Mouse (Mus musculus): Measurements from ENCODE around the gene Srgap1. TPM values are rescaled to one million over a fixed set of nuclear protein-coding genes. Genes with fewer than 3 reads are reported as not detected.

Gene Srgap1
- total RNA-seq, 1 experiment from 2014 or later: 0.14 TPM

DNA sequence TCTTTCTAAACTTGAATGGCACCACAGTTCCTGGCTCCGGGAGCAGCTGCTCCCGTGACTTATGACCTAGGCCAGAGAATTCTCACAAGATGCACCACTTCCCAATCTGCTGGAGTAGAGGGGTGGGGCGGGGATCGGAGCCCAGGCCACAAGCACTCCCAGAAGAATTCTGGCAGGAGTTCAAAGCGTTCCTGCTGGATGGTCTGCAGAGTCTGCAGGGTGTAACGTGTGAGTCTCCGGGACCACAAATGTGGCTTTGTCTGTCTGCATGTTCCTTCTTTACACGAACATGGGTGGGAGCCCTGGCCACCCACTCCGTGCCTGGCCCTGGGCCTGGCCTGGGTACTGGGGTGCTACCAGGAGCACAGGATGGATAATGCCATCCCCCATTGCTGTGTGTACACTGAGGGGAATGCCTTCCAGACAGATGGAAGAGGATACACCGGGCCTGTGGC, 28.5 kb downstream of the Srgap1 start:
- ATAC-seq (replicated peaks; ENCODE audit: low read depth, poor library complexity, severe bottlenecking): no peak

- no peak for ATAC-seq (replicated peaks; ENCODE audit: low read depth, poor library complexity, severe bottlenecking)
These were observed 29.4 kb downstream of the Srgap1 start for GRCm38 (mm10) chr10:122017743-122018142.

DNA sequence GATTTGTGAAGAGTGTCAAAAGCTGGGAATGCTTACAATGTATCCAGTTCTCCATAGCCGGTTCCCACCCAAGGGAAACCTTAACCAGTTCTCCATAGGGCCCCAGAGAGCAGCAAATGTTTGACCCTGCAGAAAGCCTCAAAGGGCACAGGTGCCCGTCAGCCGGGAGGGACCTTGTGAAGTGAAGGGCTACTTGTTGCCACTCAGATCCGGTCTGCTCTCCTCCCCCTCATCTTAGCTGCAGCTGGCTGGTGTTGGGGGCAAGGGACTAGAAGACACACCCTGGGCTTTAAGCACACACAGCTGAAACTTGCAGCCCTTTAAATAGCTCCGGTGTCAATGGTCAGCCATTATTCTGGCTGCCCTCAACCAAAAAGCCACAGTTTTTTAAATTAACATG, 30.1 kb downstream of the Srgap1 start:
- ATAC-seq (replicated peaks; ENCODE audit: low read depth, poor library complexity, severe bottlenecking): no peak

DNA sequence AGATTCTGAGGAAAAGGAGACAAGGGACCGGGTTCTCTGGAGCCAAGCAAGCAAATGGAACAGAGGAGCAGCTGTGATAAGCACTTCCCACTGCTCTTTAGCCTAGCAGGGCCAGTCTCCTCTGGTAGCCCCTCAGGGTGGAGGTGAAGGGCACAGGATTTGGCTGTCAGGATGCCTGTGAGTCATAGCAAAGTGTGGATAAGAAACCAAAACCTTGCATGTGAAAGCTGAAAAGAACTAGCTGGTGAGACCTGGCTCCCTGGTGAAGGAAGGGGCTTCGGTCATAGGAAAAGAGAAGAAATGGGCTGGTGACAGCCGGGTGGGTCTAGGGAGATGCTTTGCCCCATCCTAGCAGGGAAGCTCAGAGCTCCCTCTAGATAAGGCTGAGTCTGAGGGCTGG, 30.5 kb downstream of the Srgap1 start:
- ATAC-seq (replicated peaks; ENCODE audit: low read depth, poor library complexity, severe bottlenecking): no peak

- no peak for ATAC-seq (replicated peaks; ENCODE audit: low read depth, poor library complexity, severe bottlenecking)
These were observed 34.8 kb downstream of the Srgap1 start for GRCm38 (mm10) chr10:122012321-122012720.

DNA sequence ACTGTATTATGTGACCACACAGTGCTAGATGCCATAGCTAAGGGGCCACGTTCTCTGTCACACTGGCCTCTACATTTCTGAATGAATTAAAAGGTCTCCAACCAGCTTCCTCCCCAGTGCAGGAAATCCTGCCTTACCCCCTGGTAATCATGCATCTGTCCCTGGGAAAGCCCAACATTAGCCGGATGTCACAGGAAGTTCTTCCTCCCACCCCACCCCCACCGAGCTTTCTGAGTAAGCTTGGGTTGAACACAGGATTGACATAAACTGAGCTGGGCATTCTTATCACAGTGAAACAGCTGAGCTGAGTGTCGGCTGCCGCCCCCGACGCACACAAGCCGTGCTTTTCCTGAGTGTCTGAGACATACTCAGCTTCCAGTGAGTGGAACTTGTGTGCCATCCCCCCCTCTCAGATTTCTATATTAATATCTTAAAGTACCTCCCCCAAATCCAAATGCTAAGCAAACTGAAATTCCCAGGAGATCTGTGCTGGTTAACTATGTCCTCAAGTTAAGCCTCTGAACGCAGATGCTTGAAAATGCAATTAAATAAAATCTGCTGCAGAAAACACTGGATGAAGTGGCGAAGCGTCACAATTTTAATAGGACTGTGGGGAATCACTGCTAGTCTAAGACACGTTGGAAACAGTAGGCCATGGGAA, 38.3 kb downstream of the Srgap1 start:
- peak; percentile 84 for ATAC-seq (replicated peaks; ENCODE audit: low read depth, poor library complexity, severe bottlenecking)

- 0 out of 2 replicates have a peak, but pooled peaks have one; percentile 2 for ATAC-seq (replicated peaks; ENCODE audit: low read depth, poor library complexity, severe bottlenecking)
These were observed 38.8 kb downstream of the Srgap1 start for GRCm38 (mm10) chr10:122008370-122008730.

- no peak for ATAC-seq (replicated peaks; ENCODE audit: low read depth, poor library complexity, severe bottlenecking)
These were observed 40.5 kb downstream of the Srgap1 start for GRCm38 (mm10) chr10:122006606-122007005.

DNA sequence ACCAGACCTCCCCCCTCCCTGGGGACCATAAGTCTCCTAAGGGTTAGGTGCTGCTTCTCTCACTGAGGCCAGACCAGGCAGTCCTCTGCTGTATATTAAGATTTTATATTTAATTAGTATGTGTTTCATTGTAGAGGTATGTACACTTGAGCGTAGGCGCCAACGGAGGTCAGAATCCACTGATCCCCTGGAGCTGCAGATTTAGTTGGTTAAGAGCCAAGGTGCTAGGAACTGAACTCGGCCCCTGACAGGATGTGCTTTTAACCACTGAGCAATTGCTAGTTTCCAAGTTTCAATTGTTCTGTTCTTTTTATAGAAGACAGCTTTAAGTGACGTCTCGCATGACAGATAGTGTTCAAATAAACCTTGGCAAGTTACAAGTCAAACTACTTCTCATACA, 41.0 kb downstream of the Srgap1 start:
- no peak for ATAC-seq (replicated peaks; ENCODE audit: low read depth, poor library complexity, severe bottlenecking)

GRCm38 (mm10) chr10:122005560-122005959, 41.6 kb downstream of the Srgap1 start:
- ATAC-seq (replicated peaks; ENCODE audit: low read depth, poor library complexity, severe bottlenecking): peak; percentile 38; the same call in 1 of the 2 replicates

GRCm38 (mm10) chr10:122002930-122003329, 44.2 kb downstream of the Srgap1 start:
- no peak for ATAC-seq (replicated peaks; ENCODE audit: low read depth, poor library complexity, severe bottlenecking)

DNA sequence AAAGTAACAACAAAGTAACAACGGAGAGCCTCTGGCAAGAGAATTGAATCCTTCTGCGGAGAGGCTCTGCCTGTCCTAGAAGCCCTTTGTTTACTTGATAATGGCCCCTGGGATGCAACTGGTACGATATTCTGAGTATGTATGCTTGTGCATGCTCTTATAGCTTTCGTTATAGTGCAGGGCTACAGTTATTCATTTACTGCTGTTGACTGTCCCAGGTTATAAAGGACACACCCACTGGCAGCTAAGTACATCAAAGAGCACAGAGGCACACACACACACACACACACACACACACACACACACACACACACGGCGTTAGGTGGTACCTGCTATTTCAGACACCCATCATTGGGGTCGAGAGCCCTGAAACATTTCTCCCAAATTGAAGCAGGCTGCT, 48.3 kb downstream of the Srgap1 start:
- no peak for ATAC-seq (replicated peaks; ENCODE audit: low read depth, poor library complexity, severe bottlenecking)

DNA sequence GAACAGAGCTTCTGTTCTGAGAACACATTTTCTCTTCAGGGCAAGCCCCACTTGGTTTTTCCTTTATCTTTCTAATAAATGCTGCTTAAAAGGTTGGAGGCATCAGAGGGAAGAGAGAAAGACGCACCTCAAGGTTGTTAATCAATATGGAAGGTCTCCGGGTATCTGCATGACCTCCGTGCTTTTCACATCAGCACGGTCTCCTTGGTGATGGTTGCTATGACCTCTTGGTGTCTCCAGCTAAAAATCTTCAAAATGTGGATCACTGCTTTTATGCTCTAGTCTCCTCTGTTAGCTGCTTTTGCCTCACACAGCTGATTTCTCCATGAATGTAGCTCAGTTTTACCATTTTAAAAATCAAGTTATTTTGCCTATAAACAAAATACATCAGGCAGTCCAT, 50.6 kb downstream of the Srgap1 start:
- no peak for ATAC-seq (replicated peaks; ENCODE audit: low read depth, poor library complexity, severe bottlenecking)

- ATAC-seq (replicated peaks; ENCODE audit: low read depth, poor library complexity, severe bottlenecking): no peak
These were observed 51.7 kb downstream of the Srgap1 start for GRCm38 (mm10) chr10:121995448-121995847.

GRCm38 (mm10) chr10:121994660-121995059, 52.5 kb downstream of the Srgap1 start:
- ATAC-seq (replicated peaks; ENCODE audit: low read depth, poor library complexity, severe bottlenecking): peak; percentile 47; the same call in 1 of the 2 replicates

- ATAC-seq (replicated peaks; ENCODE audit: low read depth, poor library complexity, severe bottlenecking): no peak
These were observed 54.5 kb downstream of the Srgap1 start for GRCm38 (mm10) chr10:121992609-121993008.

DNA sequence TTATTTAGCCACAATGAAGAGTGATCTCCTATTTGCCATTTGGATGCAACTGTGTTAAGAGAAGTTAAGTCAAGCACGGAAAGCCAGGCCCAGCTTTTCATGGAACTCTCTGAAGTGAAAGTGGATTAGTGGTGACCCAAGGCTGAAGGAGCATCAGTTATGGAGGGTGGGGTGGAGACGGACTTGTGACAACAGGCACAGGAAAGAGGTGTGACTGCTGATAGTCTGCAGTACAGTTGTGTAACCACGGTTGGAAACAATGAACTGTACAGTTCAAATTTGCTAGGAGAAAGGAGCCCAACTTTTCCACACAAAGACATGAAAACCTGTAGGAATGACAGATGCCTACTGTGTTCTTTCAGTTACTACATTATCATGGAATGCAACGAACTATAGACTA, 60.1 kb downstream of the Srgap1 start:
- peak; percentile 60; the same call in 1 of the 2 replicates for ATAC-seq (replicated peaks; ENCODE audit: low read depth, poor library complexity, severe bottlenecking)

DNA sequence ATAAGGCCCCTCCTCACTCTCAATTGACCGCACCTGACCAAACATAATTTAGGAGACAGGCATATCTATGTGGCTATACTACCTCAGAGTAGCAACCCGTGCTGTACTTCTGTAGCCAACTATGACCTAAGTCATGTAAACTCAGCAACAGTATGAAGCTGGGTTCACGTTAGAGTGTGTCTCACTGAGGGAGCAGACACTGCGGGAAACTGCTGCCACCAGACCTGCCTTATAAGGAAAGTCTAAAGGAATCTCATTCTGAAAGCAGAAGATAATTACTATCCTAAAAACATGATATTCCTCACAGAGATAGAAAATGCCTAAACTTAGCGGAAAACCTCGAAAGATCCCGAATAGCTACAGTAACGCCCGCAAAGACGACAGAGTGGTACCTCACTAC, 62.2 kb downstream of the Srgap1 start:
- ATAC-seq (replicated peaks; ENCODE audit: low read depth, poor library complexity, severe bottlenecking): no peak

DNA sequence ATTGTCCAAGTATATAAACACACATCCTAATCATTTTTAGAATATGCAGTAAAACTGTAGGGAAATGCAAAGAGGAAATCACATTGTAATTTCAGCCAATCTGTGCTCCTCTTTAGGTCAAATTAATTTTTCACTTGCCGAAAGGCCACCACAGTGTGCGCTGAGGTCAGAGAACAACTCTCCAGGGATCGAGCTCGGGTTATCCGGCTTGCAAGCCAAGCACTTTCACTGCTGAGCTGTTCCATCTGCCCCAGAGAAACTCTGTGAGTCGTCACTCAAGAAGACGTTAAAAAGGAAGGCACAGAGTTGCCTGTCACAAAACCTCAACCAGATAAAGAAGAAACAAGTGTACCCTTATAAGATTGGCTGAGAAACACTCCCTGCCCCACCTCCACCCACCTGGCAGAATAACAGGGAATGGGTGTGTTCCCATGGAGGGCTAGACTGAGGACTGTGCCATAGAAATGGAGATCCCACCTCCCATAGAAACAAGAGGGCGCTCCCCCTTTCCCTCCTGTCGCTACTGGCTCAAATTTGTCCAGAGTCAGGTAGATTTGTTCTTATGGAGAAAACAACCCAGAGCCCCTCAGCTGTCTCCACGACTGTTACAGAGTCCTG, 63.0 kb downstream of the Srgap1 start:
- 0 out of 2 replicates have a peak, but pooled peaks have one; percentile 22 for ATAC-seq (replicated peaks; ENCODE audit: low read depth, poor library complexity, severe bottlenecking)

DNA sequence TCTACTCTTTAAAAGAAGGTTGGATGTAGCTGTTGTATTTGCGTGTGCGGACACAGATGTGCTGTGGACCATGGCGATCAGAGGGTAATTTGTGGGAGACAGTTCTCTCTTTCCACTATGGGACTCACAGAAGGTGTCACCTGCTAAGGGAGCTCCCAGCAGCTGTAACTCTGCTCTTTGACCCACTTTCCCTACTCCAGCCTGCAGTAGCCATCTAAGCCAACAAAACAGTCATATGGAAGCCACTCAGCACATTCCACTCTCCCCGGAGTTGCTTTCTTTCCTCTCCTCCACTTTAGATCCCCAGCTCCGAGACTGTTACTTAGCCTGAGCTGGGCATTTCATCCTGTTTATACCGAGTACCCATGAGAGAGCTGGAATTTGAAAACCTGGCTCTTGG, 71.8 kb downstream of the Srgap1 start:
- no peak for ATAC-seq (replicated peaks; ENCODE audit: low read depth, poor library complexity, severe bottlenecking)

DNA sequence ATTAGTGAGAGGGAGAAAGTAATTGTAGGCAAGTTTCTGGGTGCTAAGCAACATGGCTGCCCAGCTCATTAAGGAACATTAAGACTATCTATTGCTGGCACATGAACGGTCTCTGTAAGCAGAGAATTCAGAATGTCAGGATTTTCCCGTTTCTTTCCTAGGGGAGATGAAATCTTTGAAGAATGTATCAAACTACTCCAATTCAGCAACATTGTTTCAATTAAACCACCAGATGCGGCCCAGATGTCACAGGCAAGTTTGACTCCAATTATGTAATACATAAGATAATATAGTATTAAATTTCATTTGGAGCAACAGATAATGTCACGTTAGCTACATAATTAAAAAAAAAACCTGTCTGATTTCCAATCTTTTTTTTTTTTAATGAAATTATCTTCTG, 72.5 kb downstream of the Srgap1 start:
- ATAC-seq (replicated peaks; ENCODE audit: low read depth, poor library complexity, severe bottlenecking): no peak

DNA sequence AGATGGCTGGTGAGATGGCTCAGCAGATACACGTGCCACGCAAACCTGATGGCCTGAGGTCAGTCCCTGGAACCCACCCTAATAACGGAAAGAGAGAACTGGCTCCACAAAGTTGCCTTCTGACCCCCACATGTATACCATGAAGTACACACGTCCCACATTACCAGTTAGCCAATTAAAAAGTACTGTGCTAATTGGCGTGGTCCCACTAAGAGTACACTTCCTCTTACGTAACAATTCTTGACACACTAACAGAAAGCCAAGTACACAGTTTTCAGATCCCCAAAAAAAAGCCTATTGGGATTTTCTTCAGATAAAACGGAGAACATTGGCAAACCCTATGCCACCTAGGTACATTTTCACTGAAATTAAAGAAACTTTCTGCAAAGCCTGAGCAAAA, 73.8 kb downstream of the Srgap1 start:
- 0 out of 2 replicates have a peak, but pooled peaks have one; percentile 30 for ATAC-seq (replicated peaks; ENCODE audit: low read depth, poor library complexity, severe bottlenecking)
